Mouse (Mus musculus) testis, adult 2 months (tissue): ENCODE measurements around the gene Ankrd39. TPM values are rescaled to one million over a fixed set of nuclear protein-coding genes. Genes with fewer than 3 reads are reported as not detected.

Source experiments
- H3K27ac ChIP-seq: fragments of 200-500 bp; 2 replicates; pipeline ENCODE4 v1.5.1; 2012; ENCODE audit warnings: low read depth, low read length; ENCODE audit not compliant: control insufficient read depth, insufficient read depth
- H3K27me3 ChIP-seq: fragments of 200-500 bp; 2 replicates; pipeline ENCODE4 v1.6.1; 2012; ENCODE audit warnings: mild to moderate bottlenecking, low read length, moderate library complexity; ENCODE audit not compliant: control insufficient read depth, insufficient read depth
- H3K36me3 ChIP-seq: fragments of 200-500 bp; 2 replicates; pipeline ENCODE4 v1.6.1; 2012; ENCODE audit warnings: mild to moderate bottlenecking, low read length; ENCODE audit not compliant: control insufficient read depth, insufficient read depth
- H3K4me1 ChIP-seq: fragments of 200-500 bp; 2 replicates; pipeline ENCODE4 v1.6.1; 2012; ENCODE audit warnings: low read length; ENCODE audit not compliant: control insufficient read depth, insufficient read depth
- H3K4me3 ChIP-seq: fragments of 200-500 bp; 2 replicates; pipeline ENCODE4 v1.5.1; 2012; ENCODE audit warnings: low read depth, mild to moderate bottlenecking, low read length, moderate library complexity, mixed read lengths; ENCODE audit not compliant: control insufficient read depth
- CTCF ChIP-seq: fragments of 200-500 bp; IDR thresholded peaks from 2 replicates; pipeline ENCODE4 v1.5.1; 2012; ENCODE audit warnings: low read depth, mild to moderate bottlenecking, inconsistent platforms, low read length, moderate library complexity; ENCODE audit not compliant: control insufficient read depth, insufficient read depth, insufficient replicate concordance
- POLR2A ChIP-seq: fragments of 200-500 bp; IDR thresholded peaks from 2 replicates; pipeline ENCODE4 v1.6.1; 2012; ENCODE audit warnings: low read depth, mild to moderate bottlenecking, inconsistent platforms, low read length, moderate library complexity; ENCODE audit not compliant: control insufficient read depth
- polyA plus RNA-seq: library from polyadenylated mRNA; depleted of rRNA; stranded (reverse); fragments of >200 nt; gene quantifications from 2 replicates; pipeline ENCODE4 v1.2.3, GENCODE M21; 2012

The Ankrd39 gene
- polyA plus RNA-seq, 1 experiment, result 13.7 TPM

- Histone ChIP-seq H3K27me3 (no peaks in the 10 kb centered on the region; the same call in 1 of the 2 replicates), H3K27ac (no peak overlapping the region), H3K4me3 (no peak overlapping the region), H3K36me3 (peaks cover 5% of the 10 kb centered on the region), H3K4me1 (peaks cover 23% of the 10 kb centered on the region)
- TF ChIP-seq CTCF (no peak), POLR2A (no peak)
These were observed 4.7 kb upstream of the Ankrd39 start for GRCm38 (mm10) chr1:36551904-36552303.

GRCm38 (mm10) chr1:36550075-36550863 lies 3.0 kb upstream of the Ankrd39 start:
- H3K4me3 ChIP-seq, result no peak overlapping the region
- H3K4me1 ChIP-seq, result peaks cover 15% of the 10 kb centered on the region
- TF ChIP-seq POLR2A (no peak), CTCF (no peak; the same call in 1 of the 2 replicates)
- no peaks in the 10 kb centered on the region for H3K27me3 ChIP-seq
- no peak overlapping the region for H3K27ac ChIP-seq
- peaks cover 5% of the 10 kb centered on the region for H3K36me3 ChIP-seq

GRCm38 (mm10) chr1:36549491-36549890 lies 2.2 kb upstream of the Ankrd39 start:
- Histone ChIP-seq H3K4me3 (no peak overlapping the region), H3K27me3 (no peaks in the 10 kb centered on the region), H3K27ac (no peak overlapping the region), H3K36me3 (peaks cover 5% of the 10 kb centered on the region), H3K4me1 (peaks cover 15% of the 10 kb centered on the region)
- no peak for TF ChIP-seq POLR2A
- TF ChIP-seq CTCF, result no peak

- Histone ChIP-seq H3K4me1 (peaks cover 15% of the 10 kb centered on the region), H3K4me3 (no peak overlapping the region), H3K36me3 (peaks cover 5% of the 10 kb centered on the region), H3K27me3 (no peaks in the 10 kb centered on the region), H3K27ac (no peak overlapping the region)
- TF ChIP-seq POLR2A, result no peak
- no peak for TF ChIP-seq CTCF
These were observed 1.5 kb upstream of the Ankrd39 start for GRCm38 (mm10) chr1:36548771-36549170.

GRCm38 (mm10) chr1:36547981-36548598 lies 845 bp upstream of the Ankrd39 start:
- Histone ChIP-seq H3K27ac (peak overlapping the region; percentile 9; the same call in 1 of the 2 replicates), H3K36me3 (peaks cover 5% of the 10 kb centered on the region), H3K4me1 (peaks cover 15% of the 10 kb centered on the region), H3K27me3 (no peaks in the 10 kb centered on the region), H3K4me3 (no peak overlapping the region)
- TF ChIP-seq CTCF (no peak), POLR2A (no peak)

GRCm38 (mm10) chr1:36545845-36546600 lies 1.2 kb downstream of the Ankrd39 start:
- Histone ChIP-seq H3K4me3 (peak overlapping the region; percentile 96), H3K27me3 (no peaks in the 10 kb centered on the region), H3K4me1 (peaks cover 15% of the 10 kb centered on the region), H3K36me3 (peaks cover 2% of the 10 kb centered on the region), H3K27ac (no peak overlapping the region)
- no peak for TF ChIP-seq CTCF
- no peak for TF ChIP-seq POLR2A

GRCm38 (mm10) chr1:36545382-36545781 lies 1.9 kb downstream of the Ankrd39 start:
- H3K27ac ChIP-seq, result no peak overlapping the region
- no peak overlapping the region for H3K4me3 ChIP-seq
- no peaks in the 10 kb centered on the region for H3K27me3 ChIP-seq
- H3K36me3 ChIP-seq, result no peaks in the 10 kb centered on the region; the same call in none of the 2 replicates
- H3K4me1 ChIP-seq, result peaks cover 19% of the 10 kb centered on the region
- TF ChIP-seq POLR2A, result no peak
- no peak for TF ChIP-seq CTCF
